Mouse (Mus musculus): ENCODE data around the gene Zfp423.

GRCm38 (mm10) chr8:87753636-87754035, 205.8 kb downstream of the Zfp423 start:
- TF ChIP-seq CTCF (IDR thresholded peaks at IDR 0.05; ENCODE audit: low read depth) (no peak), EP300 (IDR thresholded peaks at IDR 0.05; ENCODE audit: low read depth) (no peak)

All from heart, postnatal 0 days (tissue).